Mouse (Mus musculus) kidney, postnatal 25 days (tissue): ENCODE measurements at regions not wholly inside any gene's neighbourhood (a gene's known extent, or its start where the extent isn't known, plus 50 kb on each side); places are given as distances from the start of the nearest gene placed in this dataset.
A peak's percentile ranks its signal among the peaks of the same experiment; 100 is the strongest.

Experiments
- DNase-seq, 2 experiments: peaks; one replicate each; pipeline ENCODE4 v3.0.0; 2021; ENCODE audit warnings: mixed read lengths in 2 of 2

GRCm38 (mm10) chr6:25321446-25321845, 365.3 kb upstream of the Tmem229a start:
- DNase-seq, result no peak

GRCm38 (mm10) chr6:25320291-25320844, 364.3 kb upstream of the Tmem229a start:
- DNase-seq, result no peak

GRCm38 (mm10) chr6:25307471-25307870, 351.4 kb upstream of the Tmem229a start:
- no peak for DNase-seq

- no peak for DNase-seq
Observed at GRCm38 (mm10) chr6:25304844-25305504, 348.9 kb upstream of the Tmem229a start.

DNA sequence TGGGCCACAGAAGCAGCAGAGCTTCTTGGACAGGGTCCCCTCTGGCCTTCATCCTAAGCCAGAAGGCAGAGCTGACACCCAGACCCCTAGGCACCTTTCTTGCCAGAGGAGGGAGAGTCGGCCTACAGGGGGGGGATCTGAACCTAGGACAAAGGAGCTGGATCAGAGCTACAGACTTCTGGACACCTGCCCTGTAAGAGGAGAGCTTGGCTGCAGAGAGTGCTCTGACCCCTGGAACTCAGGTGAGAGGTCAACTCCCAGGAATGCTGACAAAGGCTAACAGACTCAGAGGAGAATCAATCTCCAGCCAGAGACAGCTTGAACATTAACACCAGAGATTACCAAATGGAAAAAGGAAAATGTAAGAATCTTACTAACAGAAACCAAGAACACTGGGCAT, 335.5 kb upstream of the Tmem229a start:
- peak; percentile 69 to 87 for DNase-seq

DNA sequence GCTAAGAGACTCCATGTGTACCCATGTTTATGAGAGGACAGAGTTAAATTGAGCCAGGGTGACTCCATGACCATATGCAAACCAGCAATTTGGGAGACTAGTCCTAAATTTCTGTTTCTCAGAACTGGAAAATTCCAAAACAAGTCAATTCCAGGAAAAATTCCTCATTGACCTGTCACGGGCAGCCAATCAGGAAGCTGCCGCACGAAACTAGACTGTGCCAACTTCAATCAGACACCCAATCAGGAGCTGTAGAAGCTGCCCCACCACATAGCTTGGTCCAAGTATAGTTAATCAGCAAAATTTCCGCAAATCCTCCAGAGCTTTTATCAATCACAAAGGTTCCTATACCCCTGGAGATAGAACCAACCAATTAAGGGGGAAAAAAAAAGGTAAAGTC, 331.5 kb upstream of the Tmem229a start:
- no peak for DNase-seq

DNA sequence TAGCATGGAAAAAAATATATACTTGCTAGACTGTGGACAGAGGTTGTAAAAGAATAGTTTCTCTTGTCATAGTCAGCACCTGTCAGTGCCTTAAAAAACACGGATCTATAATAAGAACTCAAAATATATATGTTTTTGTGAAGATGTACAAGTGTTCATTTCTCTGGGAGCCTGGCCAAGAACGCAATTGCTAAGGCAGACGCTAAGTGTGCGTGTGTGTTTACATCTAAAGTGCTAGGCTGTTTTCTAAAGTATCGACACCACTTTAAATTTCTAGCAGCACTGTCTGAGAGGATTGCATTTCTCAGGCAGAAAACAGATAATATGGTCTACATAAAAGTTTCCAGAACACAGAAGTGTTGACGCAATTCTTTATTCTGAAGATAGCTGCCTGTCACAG, 330.2 kb upstream of the Tmem229a start:
- DNase-seq, result no peak

DNA sequence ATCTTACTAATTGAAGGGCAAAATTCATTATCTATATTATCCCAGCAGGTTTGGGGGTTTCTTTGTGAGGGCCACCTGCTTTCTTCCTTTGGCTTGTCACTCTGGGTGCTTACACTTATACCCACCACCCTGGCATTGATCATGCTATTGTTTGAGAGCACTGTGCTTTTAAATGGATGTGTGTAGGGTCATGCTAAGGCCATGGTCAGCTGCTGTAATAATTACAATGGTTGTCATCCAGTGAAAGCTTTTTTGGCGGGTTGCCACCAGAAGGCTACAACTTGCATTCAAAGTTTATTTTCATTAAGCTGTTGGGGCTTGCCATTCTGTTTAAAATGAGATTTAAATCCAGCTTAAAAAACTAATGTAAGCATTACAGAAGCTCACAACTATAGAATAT, 322.4 kb upstream of the Tmem229a start:
- peak; percentile 39 to 52 for DNase-seq

- DNase-seq, result no peak
Observed at GRCm38 (mm10) chr6:25277703-25278447, 321.8 kb upstream of the Tmem229a start.

GRCm38 (mm10) chr6:25276221-25276620, 320.1 kb upstream of the Tmem229a start:
- DNase-seq, result peak; percentile 64 to 82

GRCm38 (mm10) chr6:25260559-25260958, 304.5 kb upstream of the Tmem229a start:
- no peak for DNase-seq

DNA sequence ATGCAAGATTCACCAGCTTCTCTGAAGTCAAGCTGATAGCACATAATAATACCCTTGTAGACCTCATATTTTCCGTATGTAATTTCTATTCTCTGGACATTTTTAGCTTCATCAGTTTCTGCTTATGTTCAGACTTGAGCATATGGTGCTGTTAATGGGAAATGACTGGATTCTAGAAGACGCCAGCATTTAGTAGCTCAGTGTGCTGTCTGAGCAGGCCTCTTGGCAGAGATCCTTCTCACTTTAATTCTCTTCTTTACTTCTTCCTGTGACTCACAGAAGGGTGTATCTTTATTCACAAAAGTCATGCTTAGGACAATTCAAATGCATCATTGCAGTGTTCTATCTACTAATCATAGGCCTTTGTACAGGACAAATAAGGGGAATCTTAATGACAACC, 299.7 kb upstream of the Tmem229a start:
- no peak for DNase-seq

GRCm38 (mm10) chr6:25237021-25237420, 280.9 kb upstream of the Tmem229a start:
- no peak for DNase-seq

DNA sequence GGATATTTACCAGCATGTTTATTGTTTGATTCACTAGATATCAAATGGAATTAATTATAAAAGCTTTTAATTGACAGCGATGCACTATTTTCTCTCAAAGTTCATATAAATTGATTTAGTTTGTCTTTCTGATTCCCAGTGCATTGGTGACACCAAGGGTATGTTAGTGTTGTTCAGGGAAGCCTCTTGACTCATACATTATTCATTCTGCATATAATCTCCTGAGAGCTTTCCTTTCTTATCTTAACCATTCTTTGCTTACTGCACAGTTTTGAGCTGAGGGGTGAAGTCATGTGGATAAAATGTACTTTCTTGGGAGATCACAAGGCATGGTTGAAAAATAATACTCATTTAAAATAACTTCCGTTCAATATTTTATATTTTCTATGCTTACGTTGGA, 280.5 kb upstream of the Tmem229a start:
- no peak for DNase-seq
